Mouse (Mus musculus) common myeloid progenitor, adult 5-6 weeks (primary cell): ENCODE measurements around the gene Cdca7l. TPM values are rescaled to one million over a fixed set of nuclear protein-coding genes. Genes with fewer than 3 reads are reported as not detected.

ENCODE experiments used
- ATAC-seq: replicated peaks from 2 replicates; pipeline ENCODE4 v1.8.0; 2016; ENCODE audit warnings: low read depth, mild to moderate bottlenecking, moderate TSS enrichment, inconsistent platforms; ENCODE audit not compliant: poor library complexity, severe bottlenecking
- total RNA-seq: library from RNA; stranded (forward); fragments of 200-1000, 187-1606 nt; gene quantifications from 2 replicates; pipeline ENCODE4 v1.2.3, GENCODE M21; 2017

Cdca7l gene
- total RNA-seq, 1 experiment from 2014 or later: 181 TPM

GRCm38 (mm10) chr12:117808355-117809326, 4.6 kb downstream of the Cdca7l start:
- ATAC-seq: no peak

GRCm38 (mm10) chr12:117809327-117810017, 5.4 kb downstream of the Cdca7l start:
- ATAC-seq: no peak

GRCm38 (mm10) chr12:117810074-117810473, 6.0 kb downstream of the Cdca7l start:
- peak; percentile 92 for ATAC-seq

GRCm38 (mm10) chr12:117820138-117820858, 16.2 kb downstream of the Cdca7l start:
- ATAC-seq: peak; percentile 85

- peak; percentile 80 for ATAC-seq
Observed at GRCm38 (mm10) chr12:117820859-117821221, 16.8 kb downstream of the Cdca7l start.

- ATAC-seq: peak; percentile 45; the same call in 1 of the 2 replicates
Observed at GRCm38 (mm10) chr12:117821394-117821793, 17.3 kb downstream of the Cdca7l start.

GRCm38 (mm10) chr12:117828350-117828749, 24.3 kb downstream of the Cdca7l start:
- peak; percentile 59 for ATAC-seq

GRCm38 (mm10) chr12:117831351-117831961, 27.4 kb downstream of the Cdca7l start:
- ATAC-seq: peak; percentile 78

- ATAC-seq: peak; percentile 40
Observed at GRCm38 (mm10) chr12:117832190-117832589, 28.1 kb downstream of the Cdca7l start.

GRCm38 (mm10) chr12:117834652-117835051, 30.6 kb downstream of the Cdca7l start:
- 0 out of 2 replicates have a peak, but pooled peaks have one; percentile 28 for ATAC-seq

GRCm38 (mm10) chr12:117835371-117835770, 31.3 kb downstream of the Cdca7l start:
- no peak for ATAC-seq

- ATAC-seq: no peak
Observed at GRCm38 (mm10) chr12:117837376-117837775, 33.3 kb downstream of the Cdca7l start.

GRCm38 (mm10) chr12:117840705-117841104, 36.6 kb downstream of the Cdca7l start:
- no peak for ATAC-seq

GRCm38 (mm10) chr12:117842676-117843075, 38.6 kb downstream of the Cdca7l start:
- no peak for ATAC-seq

- ATAC-seq: peak; percentile 82
Observed at GRCm38 (mm10) chr12:117843302-117844074, 39.4 kb downstream of the Cdca7l start.

- ATAC-seq: no peak
Observed at GRCm38 (mm10) chr12:117844075-117844408, 40.0 kb downstream of the Cdca7l start.

GRCm38 (mm10) chr12:117844917-117845316, 40.8 kb downstream of the Cdca7l start:
- no peak for ATAC-seq

- ATAC-seq: no peak
Observed at GRCm38 (mm10) chr12:117848621-117849020, 44.5 kb downstream of the Cdca7l start.

GRCm38 (mm10) chr12:117850472-117850871, 46.4 kb downstream of the Cdca7l start:
- no peak for ATAC-seq
